8 mouse cellular contexts compared by ENCODE assay signal in genomic region chr12:24592956-24593672, GRCm38 (mm10). TPM values are rescaled to one million over a fixed set of nuclear protein-coding genes. Genes with fewer than 3 reads are reported as not detected.
DNase-seq lines count a peak whose midpoint lies in the region; ATAC-seq and TF ChIP-seq lines count a peak whose summit lies in the region.

No protein-coding gene starts in this region.

- no peak for TF ChIP-seq CTCF in olfactory bulb, adult 2 months (IDR thresholded peaks at IDR 0.05; ENCODE audit: insufficient read depth, low read depth, low read length)
- TF ChIP-seq CTCF in thymus, adult 2 months (IDR thresholded peaks at IDR 0.05; ENCODE audit: borderline replicate concordance, control insufficient read depth, extremely low read depth, insufficient read depth, low read length, poor library complexity), result no peak

- no peak for ATAC-seq in forebrain, embryonic 13.5 days

- H3K27me3 ChIP-seq in forebrain, embryonic 13.5 days, result no peaks in the 10 kb centered on the region
- H3K27me3 ChIP-seq in thymus, adult 2 months (ENCODE audit: control insufficient read depth, insufficient read depth, low read length), result no peaks in the 10 kb centered on the region

- H3K36me3 ChIP-seq in forebrain, embryonic 13.5 days (ENCODE audit: poor library complexity, severe bottlenecking), result no peaks in the 10 kb centered on the region
- H3K36me3 ChIP-seq in thymus, adult 2 months (ENCODE audit: control insufficient read depth, insufficient read depth, low read length), result no peaks in the 10 kb centered on the region

- 25% methylated on average over 22 of the region's 22 CpGs for WGBS in forebrain, embryonic 13.5 days
- 9% methylated on average over 22 of the region's 22 CpGs for WGBS in olfactory bulb, adult 2 months
- under 1% methylated on average over 22 of the region's 22 CpGs for WGBS in thymus, adult 2 months

- no peaks in the 10 kb centered on the region for H3K9me3 ChIP-seq in forebrain, embryonic 13.5 days (replicated peaks)

- TF ChIP-seq POLR2A in olfactory bulb, adult 2 months (IDR thresholded peaks at IDR 0.05; ENCODE audit: insufficient read depth, low read depth, low read length), result no peak
- no peak; the same call in 1 of the 2 replicates for TF ChIP-seq POLR2A in thymus, adult 2 months (IDR thresholded peaks at IDR 0.05; ENCODE audit: control insufficient read depth, extremely low read depth, insufficient read depth, low read length, poor library complexity)

- no peak overlapping the region for H3K9ac ChIP-seq in forebrain, embryonic 13.5 days

- H3K27ac ChIP-seq in forebrain, embryonic 13.5 days, result no peak overlapping the region
- peak overlapping the region; percentile 10; the same call in 1 of the 2 replicates for H3K27ac ChIP-seq in olfactory bulb, adult 2 months (ENCODE audit: insufficient read depth, low read depth, low read length)
- H3K27ac ChIP-seq in thymus, adult 2 months (ENCODE audit: control insufficient read depth, insufficient read depth, low read length), result no peak overlapping the region; the same call in 1 of the 2 replicates

- peak overlapping the region; percentile 32 for H3K4me2 ChIP-seq in forebrain, embryonic 13.5 days

- peaks cover 4% of the 10 kb centered on the region; the same call in 1 of the 2 replicates for H3K4me1 ChIP-seq in forebrain, embryonic 13.5 days
- peaks cover 26% of the 10 kb centered on the region for H3K4me1 ChIP-seq in olfactory bulb, adult 2 months (ENCODE audit: control insufficient read depth, insufficient read depth, low read length)
- H3K4me1 ChIP-seq in thymus, adult 2 months (replicated peaks; ENCODE audit: control insufficient read depth, insufficient read depth, low read length), result peaks cover 7% of the 10 kb centered on the region

- H3K4me3 ChIP-seq in forebrain, embryonic 13.5 days, result no peak overlapping the region
- H3K4me3 ChIP-seq in olfactory bulb, adult 2 months (ENCODE audit: insufficient read depth, low read depth, low read length), result peak overlapping the region; percentile 28
- H3K4me3 ChIP-seq in thymus, adult 2 months (ENCODE audit: control insufficient read depth, insufficient read depth, low read length), result peak overlapping the region; percentile 31

- intact Hi-C loops in heart, postnatal 25 days (cut with DNase I), result no loop called here

- DNase-seq in urinary bladder, adult 18-20 months (ENCODE audit: low spot score in 2 of 2), result peak; percentile 80 to 82
- no peak for DNase-seq in urinary bladder, postnatal 10 days (ENCODE audit: low spot score)
- DNase-seq in heart, postnatal 25 days (ENCODE audit: low spot score), result peak; percentile 68
- DNase-seq in kidney, postnatal 4 days, result peak; percentile 82 to 87
- peak; percentile 88 for DNase-seq in lung, postnatal 10 days
- DNase-seq in thymus, adult 2 months, result peak; percentile 77

RNA-seq across cellular contexts. Expression of gene Grhl1, which starts 21.0 kb away (rescaled TPM):
- polyA plus RNA-seq in forebrain, embryonic 13.5 days (2015; fragmentation: Nextera tagmentation; extraction: Ambion mirVana), result 0.54 and 0.84 TPM in 2 replicates
- under 1 TPM; 0.61 to 0.65 TPM for total RNA-seq in heart, postnatal 25 days (2021)
- not detected in 2 replicates for polyA plus RNA-seq in olfactory bulb, adult 2 months (2012; ENCODE audit: insufficient read depth, insufficient read length, low replicate concordance, missing spikeins)
- polyA plus RNA-seq in thymus, adult 2 months (2012; rRNA removed), result 1.6 TPM in 2 replicates

RNA-seq across cellular contexts. Expression of gene Klf11, which starts 58.0 kb away (rescaled TPM):
- polyA plus RNA-seq in forebrain, embryonic 13.5 days (2015; fragmentation: Nextera tagmentation; extraction: Ambion mirVana), result 11.2 and 13.1 TPM in 2 replicates
- 10 to 100 TPM in 1 of 2 experiments, 1 to 10 TPM in 1; 10.0 to 14.9 TPM for total RNA-seq in heart, postnatal 25 days (2021)
- not detected in 2 replicates for polyA plus RNA-seq in olfactory bulb, adult 2 months (2012; ENCODE audit: insufficient read depth, insufficient read length, low replicate concordance, missing spikeins)
- polyA plus RNA-seq in thymus, adult 2 months (2012; rRNA removed), result 4.9 and 6.5 TPM in 2 replicates
